Mouse (Mus musculus) heart, embryonic 10.5 days (tissue): Measurements from ENCODE around the gene A730009L09Rik. TPM values are rescaled to one million over a fixed set of nuclear protein-coding genes. Genes with fewer than 3 reads are reported as not detected.

Experiments
- DNase-seq: peaks from one replicate; pipeline ENCODE4 v3.0.0-alpha.2; 2017; ENCODE audit warnings: low spot score
- H3K27ac ChIP-seq: fragments of 300-500 bp; sonication (generic); 2 replicates; pipeline ENCODE4 v1.5.1; 2016; ENCODE audit warnings: mild to moderate bottlenecking
- H3K27me3 ChIP-seq: fragments of 300-500 bp; sonication (generic); 2 replicates; pipeline ENCODE4 v1.6.1; 2016; ENCODE audit warnings: mild to moderate bottlenecking; ENCODE audit not compliant: poor library complexity, insufficient read depth, severe bottlenecking
- H3K36me3 ChIP-seq: fragments of 300-500 bp; sonication (generic); 2 replicates; pipeline ENCODE4 v1.6.1; 2016; ENCODE audit warnings: mild to moderate bottlenecking, moderate library complexity
- H3K4me1 ChIP-seq: fragments of 300-500 bp; sonication (generic); 2 replicates; pipeline ENCODE4 v1.6.1; 2016; ENCODE audit warnings: mild to moderate bottlenecking
- H3K4me3 ChIP-seq: fragments of 300-500 bp; sonication (generic); 2 replicates; pipeline ENCODE4 v1.5.1; 2016; ENCODE audit warnings: mild to moderate bottlenecking, moderate library complexity
- H3K9me3 ChIP-seq: fragments of 300-500 bp; sonication (generic); 2 replicates; pipeline ENCODE4 v1.6.1; 2016; ENCODE audit warnings: mild to moderate bottlenecking, moderate library complexity
- WGBS: fragments of 180-500 bp; shearing (Covaris S2); methylation state at CpG from one replicate; pipeline ENCODE4 v1.1.7; 2016; 5-methylcytosine and 5-hydroxymethylcytosine counted together
- polyA plus RNA-seq: library from polyadenylated mRNA; unstranded; fragments of >200 nt; fragmentation: Nextera tagmentation; extraction: Ambion mirVana; gene quantifications from 2 replicates; pipeline ENCODE4 v1.2.1, GENCODE M21; 2016

The A730009L09Rik gene
- not detected in 2 replicates for polyA plus RNA-seq

GRCm38 (mm10) chr16:84514821-84515220 is at the start of gene A730009L09Rik:
Gene A730009L09Rik (plus strand): TSS chr16:84515121.
- Histone ChIP-seq H3K9me3 (no peaks in the 10 kb centered on the region), H3K36me3 (no peaks in the 10 kb centered on the region), H3K27ac (no peak within 1 kb of the TSS), H3K4me3 (no peak within 1 kb of the TSS), H3K27me3 (no peaks in the 10 kb centered on the region), H3K4me1 (no peaks in the 10 kb centered on the region)
- 79% methylated on average over 8 of the region's 8 CpGs for WGBS
- DNase-seq = no peak

- H3K36me3 ChIP-seq = no peaks in the 10 kb centered on the region
- H3K9me3 ChIP-seq = no peaks in the 10 kb centered on the region
- no peak overlapping the region for H3K27ac ChIP-seq
- DNase-seq = no peak
- H3K27me3 ChIP-seq = no peaks in the 10 kb centered on the region
- H3K4me1 ChIP-seq = no peaks in the 10 kb centered on the region
- no peak overlapping the region for H3K4me3 ChIP-seq
- 79% methylated on average over 6 of the region's 6 CpGs for WGBS
These were observed 49.2 kb upstream of the A730009L09Rik start for GRCm38 (mm10) chr16:84465581-84466165.

- Histone ChIP-seq H3K27me3 (no peaks in the 10 kb centered on the region), H3K36me3 (no peaks in the 10 kb centered on the region), H3K9me3 (no peaks in the 10 kb centered on the region), H3K4me1 (no peaks in the 10 kb centered on the region), H3K4me3 (no peak overlapping the region), H3K27ac (no peak overlapping the region)
- WGBS = 7% methylated on average over 1 of the region's 1 CpGs
- DNase-seq = no peak
These were observed 46.0 kb upstream of the A730009L09Rik start for GRCm38 (mm10) chr16:84468898-84469297.

DNA sequence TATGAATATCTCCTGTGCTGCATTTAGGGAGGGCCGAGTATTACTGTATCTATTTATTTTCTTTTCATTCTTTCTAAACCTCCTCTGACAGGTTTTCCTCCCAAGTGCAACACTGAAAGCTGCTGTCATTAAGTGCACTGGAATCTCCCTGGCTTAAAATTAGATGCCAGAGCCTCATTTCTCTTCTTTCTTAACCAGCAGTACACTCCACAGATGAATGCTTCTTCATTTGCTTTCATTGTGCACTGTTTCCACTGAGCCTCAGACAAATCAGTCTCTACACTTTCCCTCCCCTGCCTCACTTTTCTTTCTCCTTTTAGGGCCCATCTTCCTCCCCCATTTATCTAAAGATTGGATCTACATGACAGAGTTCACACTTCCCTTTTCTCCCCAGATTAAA is 44.9 kb upstream of the A730009L09Rik start:
- H3K27ac ChIP-seq = no peak overlapping the region
- 73% methylated on average over 1 of the region's 1 CpGs for WGBS
- DNase-seq = no peak
- no peaks in the 10 kb centered on the region for H3K36me3 ChIP-seq
- H3K4me1 ChIP-seq = no peaks in the 10 kb centered on the region
- no peak overlapping the region for H3K4me3 ChIP-seq
- H3K9me3 ChIP-seq = no peaks in the 10 kb centered on the region
- H3K27me3 ChIP-seq = no peaks in the 10 kb centered on the region

GRCm38 (mm10) chr16:84473406-84473805 is 41.5 kb upstream of the A730009L09Rik start:
- no peak overlapping the region for H3K27ac ChIP-seq
- H3K9me3 ChIP-seq = no peaks in the 10 kb centered on the region
- DNase-seq = no peak
- H3K4me3 ChIP-seq = no peak overlapping the region
- 79% methylated on average over 6 of the region's 6 CpGs for WGBS
- H3K4me1 ChIP-seq = no peaks in the 10 kb centered on the region
- no peaks in the 10 kb centered on the region for H3K27me3 ChIP-seq
- H3K36me3 ChIP-seq = no peaks in the 10 kb centered on the region

GRCm38 (mm10) chr16:84474712-84475111 is 40.2 kb upstream of the A730009L09Rik start:
- Histone ChIP-seq H3K27ac (no peak overlapping the region), H3K27me3 (no peaks in the 10 kb centered on the region), H3K9me3 (no peaks in the 10 kb centered on the region), H3K4me3 (no peak overlapping the region), H3K4me1 (no peaks in the 10 kb centered on the region), H3K36me3 (no peaks in the 10 kb centered on the region)
- 49% methylated on average over 4 of the region's 4 CpGs for WGBS
- no peak for DNase-seq

DNA sequence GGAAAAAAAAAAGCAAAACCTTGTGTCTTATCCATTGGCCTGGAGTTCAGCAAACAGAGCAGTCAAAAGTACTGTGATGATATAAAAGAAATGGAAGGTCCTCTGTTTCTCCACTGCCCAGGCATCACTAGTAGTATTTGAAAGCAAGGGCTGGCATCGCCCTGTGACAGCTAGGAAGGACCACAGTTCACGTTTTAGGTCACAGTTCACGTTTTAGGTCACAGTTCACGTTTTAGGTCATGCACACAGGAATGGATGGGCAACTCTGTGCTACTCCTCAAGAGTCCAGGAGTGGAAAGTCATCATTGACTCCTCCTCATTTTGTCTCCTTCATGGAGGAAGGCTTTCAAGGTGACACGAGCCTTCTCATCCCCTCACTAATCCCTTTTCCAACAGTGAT is 38.0 kb upstream of the A730009L09Rik start:
- H3K27me3 ChIP-seq = no peaks in the 10 kb centered on the region
- no peaks in the 10 kb centered on the region for H3K4me1 ChIP-seq
- 69% methylated on average over 5 of the region's 5 CpGs for WGBS

GRCm38 (mm10) chr16:84477528-84477927 is 37.4 kb upstream of the A730009L09Rik start:
- Histone ChIP-seq H3K9me3 (no peaks in the 10 kb centered on the region), H3K27me3 (no peaks in the 10 kb centered on the region), H3K27ac (no peak overlapping the region), H3K4me1 (no peaks in the 10 kb centered on the region), H3K36me3 (no peaks in the 10 kb centered on the region), H3K4me3 (no peak overlapping the region)
- 80% methylated on average over 1 of the region's 1 CpGs for WGBS
- DNase-seq = no peak

More for the DNA sequence above, 38.0 kb upstream of the A730009L09Rik start:
- no peak overlapping the region for H3K27ac ChIP-seq
- no peak overlapping the region for H3K4me3 ChIP-seq
- no peak for DNase-seq
- no peaks in the 10 kb centered on the region for H3K9me3 ChIP-seq
- H3K36me3 ChIP-seq = no peaks in the 10 kb centered on the region

- Histone ChIP-seq H3K27me3 (no peaks in the 10 kb centered on the region), H3K9me3 (no peaks in the 10 kb centered on the region), H3K4me3 (no peak overlapping the region), H3K36me3 (no peaks in the 10 kb centered on the region), H3K27ac (no peak overlapping the region), H3K4me1 (no peaks in the 10 kb centered on the region)
- WGBS = 81% methylated on average over 6 of the region's 6 CpGs
- DNase-seq = no peak
These were observed 37.0 kb upstream of the A730009L09Rik start for GRCm38 (mm10) chr16:84477952-84478351.

GRCm38 (mm10) chr16:84485931-84486330 is 29.0 kb upstream of the A730009L09Rik start:
- Histone ChIP-seq H3K9me3 (no peaks in the 10 kb centered on the region), H3K27ac (no peak overlapping the region), H3K36me3 (no peaks in the 10 kb centered on the region), H3K27me3 (no peaks in the 10 kb centered on the region), H3K4me3 (no peak overlapping the region), H3K4me1 (no peaks in the 10 kb centered on the region)
- no peak for DNase-seq
- WGBS = 66% methylated on average over 11 of the region's 11 CpGs

GRCm38 (mm10) chr16:84494818-84495217 is 20.1 kb upstream of the A730009L09Rik start:
- H3K9me3 ChIP-seq = no peaks in the 10 kb centered on the region
- WGBS = 80% methylated on average over 3 of the region's 3 CpGs
- DNase-seq = no peak
- no peaks in the 10 kb centered on the region for H3K4me1 ChIP-seq
- no peaks in the 10 kb centered on the region for H3K27me3 ChIP-seq
- H3K4me3 ChIP-seq = no peak overlapping the region
- no peak overlapping the region for H3K27ac ChIP-seq
- no peaks in the 10 kb centered on the region for H3K36me3 ChIP-seq

DNA sequence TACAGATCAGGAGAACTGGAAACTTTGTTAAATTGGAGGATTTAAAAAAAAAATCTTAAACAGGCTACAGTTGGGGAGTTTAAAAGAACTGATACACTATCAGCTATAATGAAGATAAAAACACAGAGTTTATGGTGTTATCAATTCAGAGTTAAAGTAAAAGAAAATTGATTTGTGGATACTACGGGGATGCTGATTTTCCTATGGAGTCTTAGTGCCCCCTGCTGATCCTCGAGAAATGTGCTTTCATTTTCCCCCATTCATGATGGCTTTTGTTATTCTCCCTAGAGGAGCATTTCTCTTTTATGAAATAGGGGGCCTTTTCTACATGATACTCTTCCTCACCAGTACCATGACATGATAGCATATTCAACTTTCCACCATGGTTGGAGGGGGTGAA is 19.5 kb upstream of the A730009L09Rik start:
- Histone ChIP-seq H3K27ac (no peak overlapping the region), H3K9me3 (no peaks in the 10 kb centered on the region), H3K4me3 (no peak overlapping the region), H3K4me1 (no peaks in the 10 kb centered on the region), H3K36me3 (no peaks in the 10 kb centered on the region), H3K27me3 (no peaks in the 10 kb centered on the region)
- WGBS = 57% methylated on average over 2 of the region's 2 CpGs
- no peak for DNase-seq

DNA sequence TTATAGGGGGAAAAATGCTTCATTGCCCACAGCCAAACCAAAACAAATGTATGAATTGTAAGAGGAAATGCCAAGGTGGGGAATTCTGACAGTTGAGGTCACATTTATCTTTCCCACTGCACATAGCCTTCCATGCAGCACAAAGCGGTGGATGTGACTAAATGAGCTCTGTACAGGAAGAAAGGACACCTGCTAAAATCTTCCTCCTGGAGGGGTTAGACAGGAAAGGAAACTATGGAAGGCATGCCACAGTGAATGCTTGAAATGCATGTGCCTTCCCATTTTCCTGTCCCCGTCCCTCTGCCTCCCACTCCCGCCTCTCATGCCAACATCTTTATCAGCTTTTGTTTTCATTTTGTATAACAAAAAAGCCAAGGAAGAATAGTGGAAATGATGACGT is 7.2 kb upstream of the A730009L09Rik start:
- 63% methylated on average over 4 of the region's 4 CpGs for WGBS
- Histone ChIP-seq H3K4me3 (no peak overlapping the region), H3K4me1 (no peaks in the 10 kb centered on the region), H3K36me3 (no peaks in the 10 kb centered on the region), H3K9me3 (no peaks in the 10 kb centered on the region), H3K27ac (no peak overlapping the region), H3K27me3 (no peaks in the 10 kb centered on the region)
- no peak for DNase-seq
